Mouse (Mus musculus): ENCODE results near the gene Gm28372. TPM values are rescaled to one million over a fixed set of nuclear protein-coding genes. Genes with fewer than 3 reads are reported as not detected.
A peak's percentile ranks its signal among the peaks of the same experiment; 100 is the strongest.

Gm28372 gene
- polyA plus RNA-seq, 1 experiment from 2014 or later = not detected

- Histone ChIP-seq H3K9ac (ENCODE audit: low read length) (no peak overlapping the region), H3K4me1 (ENCODE audit: control insufficient read depth, insufficient read depth, low read length) (no peaks in the 10 kb centered on the region), H3K4me2 (ENCODE audit: low read depth, low read length) (no peak overlapping the region), H3K27me3 (ENCODE audit: control insufficient read depth, insufficient read depth, low read length) (peaks cover 2% of the 10 kb centered on the region; the same call in 1 of the 2 replicates), H3K4me3 (ENCODE audit: low read length) (no peak overlapping the region), H3K27ac (ENCODE audit: low read length) (no peak overlapping the region), H3K9me3 (replicated peaks; ENCODE audit: control insufficient read depth, low read length) (no peaks in the 10 kb centered on the region), H3K36me3 (ENCODE audit: control insufficient read depth, insufficient read depth) (no peaks in the 10 kb centered on the region)
- 70% methylated on average over 6 of the region's 6 CpGs for WGBS
- ATAC-seq (replicated peaks; ENCODE audit: extremely low read depth, insufficient read depth, low FRiP score) = no peak
Observed at GRCm38 (mm10) chr2:130383895-130384294, 21.1 kb upstream of the Gm28372 start.

- Histone ChIP-seq H3K27me3 (ENCODE audit: control insufficient read depth, insufficient read depth, low read length) (peaks cover 2% of the 10 kb centered on the region; the same call in 1 of the 2 replicates), H3K36me3 (ENCODE audit: control insufficient read depth, insufficient read depth) (no peaks in the 10 kb centered on the region), H3K4me2 (ENCODE audit: low read depth, low read length) (no peak overlapping the region), H3K4me1 (ENCODE audit: control insufficient read depth, insufficient read depth, low read length) (no peaks in the 10 kb centered on the region), H3K9ac (ENCODE audit: low read length) (no peak overlapping the region), H3K27ac (ENCODE audit: low read length) (no peak overlapping the region), H3K9me3 (replicated peaks; ENCODE audit: control insufficient read depth, low read length) (no peaks in the 10 kb centered on the region), H3K4me3 (ENCODE audit: low read length) (no peak overlapping the region)
- 61% methylated on average over 1 of the region's 1 CpGs for WGBS
- no peak for ATAC-seq (replicated peaks; ENCODE audit: extremely low read depth, insufficient read depth, low FRiP score)
Observed at GRCm38 (mm10) chr2:130386212-130386611, 18.8 kb upstream of the Gm28372 start.

DNA sequence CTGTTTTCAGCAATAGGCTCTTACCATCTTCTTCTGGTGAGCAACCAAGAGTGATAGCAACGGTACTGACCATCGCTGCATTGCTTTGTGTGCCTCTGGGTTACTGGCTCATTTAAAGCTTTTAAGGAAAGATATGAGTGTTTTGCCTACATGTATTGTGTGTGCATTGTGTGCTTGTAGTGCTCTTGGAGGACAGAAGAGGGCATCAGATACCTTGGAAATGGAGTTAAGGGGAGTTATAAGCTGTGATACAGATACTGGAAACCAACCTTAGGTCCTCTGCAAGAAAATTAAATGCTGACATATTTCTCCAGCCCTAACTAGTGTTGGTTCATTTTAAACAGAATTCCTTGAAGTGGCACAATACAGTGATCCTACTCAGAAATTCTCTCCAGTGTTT, 16.2 kb upstream of the Gm28372 start:
- no peak overlapping the region for H3K27ac ChIP-seq (ENCODE audit: low read length)
- H3K4me1 ChIP-seq (ENCODE audit: control insufficient read depth, insufficient read depth, low read length) = no peaks in the 10 kb centered on the region
- H3K27me3 ChIP-seq (ENCODE audit: control insufficient read depth, insufficient read depth, low read length) = no peaks in the 10 kb centered on the region
- no peak for ATAC-seq (replicated peaks; ENCODE audit: extremely low read depth, insufficient read depth, low FRiP score)
- no peak overlapping the region for H3K4me2 ChIP-seq (ENCODE audit: low read depth, low read length)
- no peak overlapping the region for H3K9ac ChIP-seq (ENCODE audit: low read length)
- no peaks in the 10 kb centered on the region for H3K9me3 ChIP-seq (replicated peaks; ENCODE audit: control insufficient read depth, low read length)
- H3K4me3 ChIP-seq (ENCODE audit: low read length) = no peak overlapping the region
- H3K36me3 ChIP-seq (ENCODE audit: control insufficient read depth, insufficient read depth) = no peaks in the 10 kb centered on the region
- whole genome bisulfite sequencing = 74% methylated on average over 2 of the region's 2 CpGs

- 79% methylated on average over 11 of the region's 11 CpGs for WGBS
- ATAC-seq (replicated peaks; ENCODE audit: extremely low read depth, insufficient read depth, low FRiP score) = peak; percentile 65; the same call in 1 of the 2 replicates
- Histone ChIP-seq H3K9ac (ENCODE audit: low read length) (no peak overlapping the region), H3K9me3 (replicated peaks; ENCODE audit: control insufficient read depth, low read length) (no peaks in the 10 kb centered on the region), H3K4me3 (ENCODE audit: low read length) (no peak overlapping the region), H3K4me2 (ENCODE audit: low read depth, low read length) (no peak overlapping the region), H3K4me1 (ENCODE audit: control insufficient read depth, insufficient read depth, low read length) (no peaks in the 10 kb centered on the region), H3K27ac (ENCODE audit: low read length) (no peak overlapping the region), H3K27me3 (ENCODE audit: control insufficient read depth, insufficient read depth, low read length) (peaks cover 1% of the 10 kb centered on the region), H3K36me3 (ENCODE audit: control insufficient read depth, insufficient read depth) (no peaks in the 10 kb centered on the region)
Observed at GRCm38 (mm10) chr2:130390993-130391625, 13.9 kb upstream of the Gm28372 start.

- no peaks in the 10 kb centered on the region for H3K36me3 ChIP-seq (ENCODE audit: control insufficient read depth, insufficient read depth)
- H3K27ac ChIP-seq (ENCODE audit: low read length) = no peak overlapping the region
- 75% methylated on average over 3 of the region's 3 CpGs for WGBS
- no peaks in the 10 kb centered on the region for H3K9me3 ChIP-seq (replicated peaks; ENCODE audit: control insufficient read depth, low read length)
- peaks cover 9% of the 10 kb centered on the region for H3K27me3 ChIP-seq (ENCODE audit: control insufficient read depth, insufficient read depth, low read length)
- no peak overlapping the region for H3K9ac ChIP-seq (ENCODE audit: low read length)
- no peak for ATAC-seq (replicated peaks; ENCODE audit: extremely low read depth, insufficient read depth, low FRiP score)
- no peak overlapping the region for H3K4me2 ChIP-seq (ENCODE audit: low read depth, low read length)
- H3K4me3 ChIP-seq (ENCODE audit: low read length) = no peak overlapping the region
- peaks cover 2% of the 10 kb centered on the region for H3K4me1 ChIP-seq (ENCODE audit: control insufficient read depth, insufficient read depth, low read length)
Observed at GRCm38 (mm10) chr2:130392836-130393235, 12.2 kb upstream of the Gm28372 start.

GRCm38 (mm10) chr2:130395696-130396095, 9.3 kb upstream of the Gm28372 start:
- Histone ChIP-seq H3K36me3 (ENCODE audit: control insufficient read depth, insufficient read depth) (no peaks in the 10 kb centered on the region), H3K9me3 (replicated peaks; ENCODE audit: control insufficient read depth, low read length) (no peaks in the 10 kb centered on the region), H3K4me3 (ENCODE audit: low read length) (no peak overlapping the region), H3K27me3 (ENCODE audit: control insufficient read depth, insufficient read depth, low read length) (peaks cover 20% of the 10 kb centered on the region), H3K9ac (ENCODE audit: low read length) (no peak overlapping the region), H3K4me2 (ENCODE audit: low read depth, low read length) (no peak overlapping the region), H3K27ac (ENCODE audit: low read length) (no peak overlapping the region), H3K4me1 (ENCODE audit: control insufficient read depth, insufficient read depth, low read length) (peaks cover 4% of the 10 kb centered on the region)
- ATAC-seq (replicated peaks; ENCODE audit: extremely low read depth, insufficient read depth, low FRiP score) = no peak
- WGBS = 92% methylated on average over 11 of the region's 11 CpGs

DNA sequence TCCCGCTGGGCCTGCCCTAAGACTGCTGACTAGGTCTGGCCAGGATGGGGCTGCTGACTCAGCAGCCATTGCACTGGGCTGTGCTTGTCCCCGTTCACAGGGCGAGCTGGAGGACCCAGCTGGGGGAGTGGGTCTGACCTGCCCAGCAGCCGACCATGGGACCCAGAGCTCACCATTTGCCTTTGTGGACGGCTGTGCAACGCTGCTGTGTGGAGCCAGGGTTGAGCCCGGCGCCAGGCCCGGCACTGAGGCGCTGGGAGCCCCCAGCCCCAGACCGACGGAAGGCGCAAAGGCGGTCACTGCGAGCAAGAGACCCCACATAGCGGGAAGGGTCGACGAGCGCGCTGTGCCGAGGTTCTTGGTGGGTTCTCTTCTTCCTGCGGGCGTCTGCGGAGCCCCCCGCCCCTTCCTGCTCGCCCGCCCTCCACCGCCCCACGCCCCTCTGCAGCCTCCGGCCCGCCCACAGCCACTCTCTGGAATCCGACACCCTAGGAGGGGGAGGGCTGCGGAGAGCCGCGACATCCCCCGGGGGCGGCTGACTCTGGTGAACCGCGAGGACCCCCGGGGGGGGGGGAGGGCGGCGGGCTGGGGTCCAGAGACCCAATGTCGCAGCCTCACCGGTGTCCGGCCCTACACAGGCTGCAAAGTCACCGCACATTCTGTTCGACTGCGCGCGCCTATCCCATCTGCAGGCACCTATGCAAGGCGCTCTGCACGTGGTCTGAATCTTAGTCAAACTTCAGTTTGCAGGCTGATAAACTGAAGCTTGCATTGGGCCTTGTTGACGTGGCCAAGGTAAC, 7.7 kb upstream of the Gm28372 start, which contains the start of gene Cpxm1:
Gene Cpxm1, minus strand, starts transcription at position 389 of the 800 bp plus-strand sequence.
- no peaks in the 10 kb centered on the region for H3K9me3 ChIP-seq (replicated peaks; ENCODE audit: control insufficient read depth, low read length)
- peak; percentile 82 for ATAC-seq (replicated peaks; ENCODE audit: extremely low read depth, insufficient read depth, low FRiP score)
- peak within 1 kb of the TSS; percentile 80 for H3K9ac ChIP-seq (ENCODE audit: low read length)
- H3K4me2 ChIP-seq (ENCODE audit: low read depth, low read length) = peak within 1 kb of the TSS; percentile 98
- peak within 1 kb of the TSS; percentile 49; the same call in 1 of the 2 replicates for H3K27ac ChIP-seq (ENCODE audit: low read length)
- H3K27me3 ChIP-seq (ENCODE audit: control insufficient read depth, insufficient read depth, low read length) = peaks cover 20% of the 10 kb centered on the region
- WGBS = under 1% methylated on average over 44 of the region's 53 CpGs
- H3K4me1 ChIP-seq (ENCODE audit: control insufficient read depth, insufficient read depth, low read length) = peaks cover 4% of the 10 kb centered on the region
- H3K36me3 ChIP-seq (ENCODE audit: control insufficient read depth, insufficient read depth) = no peaks in the 10 kb centered on the region
- peak within 1 kb of the TSS; percentile 68 for H3K4me3 ChIP-seq (ENCODE audit: low read length)

DNA sequence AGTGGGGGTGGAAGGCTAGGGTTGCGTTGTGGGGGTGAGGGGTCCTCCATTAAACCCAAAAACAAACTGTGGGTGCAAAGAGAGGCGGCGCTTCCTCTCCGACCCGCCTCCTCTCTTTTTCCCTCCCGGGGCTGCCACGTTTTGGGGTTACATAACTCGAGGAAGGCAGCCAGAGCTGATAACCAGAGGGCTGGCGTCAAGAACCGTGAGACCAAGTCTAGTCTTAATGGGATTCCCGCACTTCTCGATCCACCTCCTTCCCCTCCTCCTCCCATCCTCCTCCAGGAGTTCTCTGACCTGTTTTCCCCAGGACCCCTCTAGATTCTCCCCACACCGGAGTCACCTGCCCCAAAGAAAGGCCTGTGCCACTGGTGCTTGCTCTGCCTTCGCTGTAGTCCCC, 6.9 kb upstream of the Gm28372 start:
- 15% methylated on average over 11 of the region's 14 CpGs for WGBS
- no peak for ATAC-seq (replicated peaks; ENCODE audit: extremely low read depth, insufficient read depth, low FRiP score)
- H3K27ac ChIP-seq (ENCODE audit: low read length) = no peak overlapping the region
- peaks cover 4% of the 10 kb centered on the region for H3K4me1 ChIP-seq (ENCODE audit: control insufficient read depth, insufficient read depth, low read length)
- no peaks in the 10 kb centered on the region for H3K9me3 ChIP-seq (replicated peaks; ENCODE audit: control insufficient read depth, low read length)
- H3K4me3 ChIP-seq (ENCODE audit: low read length) = peak overlapping the region; percentile 68
- peak overlapping the region; percentile 80 for H3K9ac ChIP-seq (ENCODE audit: low read length)
- H3K4me2 ChIP-seq (ENCODE audit: low read depth, low read length) = peak overlapping the region; percentile 98
- H3K27me3 ChIP-seq (ENCODE audit: control insufficient read depth, insufficient read depth, low read length) = peaks cover 20% of the 10 kb centered on the region
- no peaks in the 10 kb centered on the region for H3K36me3 ChIP-seq (ENCODE audit: control insufficient read depth, insufficient read depth)

DNA sequence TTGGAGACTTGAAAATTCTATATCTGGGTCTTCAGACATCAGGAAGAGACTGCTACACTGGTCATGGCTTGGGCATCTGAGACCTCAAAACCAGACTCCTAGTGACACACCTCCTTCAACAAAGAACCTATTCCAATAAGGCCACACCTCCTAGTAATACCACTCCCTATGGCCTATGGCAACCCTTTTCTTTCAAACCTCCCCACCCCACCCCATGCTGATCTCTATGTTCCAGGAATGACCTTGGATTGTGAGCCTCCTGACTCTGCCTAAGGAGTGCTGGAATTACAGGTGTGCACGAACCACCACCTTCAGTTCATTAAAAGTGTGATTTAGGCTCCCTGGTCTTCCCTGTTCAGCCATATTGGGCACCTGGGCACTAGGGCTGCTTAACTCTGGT, 5.0 kb upstream of the Gm28372 start:
- Histone ChIP-seq H3K4me2 (ENCODE audit: low read depth, low read length) (no peak overlapping the region), H3K36me3 (ENCODE audit: control insufficient read depth, insufficient read depth) (no peaks in the 10 kb centered on the region), H3K9me3 (replicated peaks; ENCODE audit: control insufficient read depth, low read length) (no peaks in the 10 kb centered on the region), H3K4me1 (ENCODE audit: control insufficient read depth, insufficient read depth, low read length) (peaks cover 4% of the 10 kb centered on the region), H3K9ac (ENCODE audit: low read length) (no peak overlapping the region), H3K27me3 (ENCODE audit: control insufficient read depth, insufficient read depth, low read length) (peaks cover 20% of the 10 kb centered on the region), H3K27ac (ENCODE audit: low read length) (no peak overlapping the region), H3K4me3 (ENCODE audit: low read length) (no peak overlapping the region)
- WGBS = 89% methylated on average over 1 of the region's 1 CpGs
- ATAC-seq (replicated peaks; ENCODE audit: extremely low read depth, insufficient read depth, low FRiP score) = no peak

Measured in heart, embryonic 16.5 days (tissue).